Mouse (Mus musculus): ENCODE measurements around the gene Arsa. TPM values are rescaled to one million over a fixed set of nuclear protein-coding genes. Genes with fewer than 3 reads are reported as not detected.
A peak's percentile ranks its signal among the peaks of the same experiment; 100 is the strongest.
"Not testable (repeated sequence)": the region's sequence is repeated elsewhere in the genome, so short reads cannot be mapped to it uniquely, and the experiment has no call there.

Arsa gene
- total RNA-seq, 2 experiments from 2014 or later, result 29.1 to 31.5 TPM

GRCm38 (mm10) chr15:89458942-89459341 is 18.3 kb downstream of the Arsa start:
- no peak for DNase-seq (ENCODE audit: low spot score in 2 of 2)

GRCm38 (mm10) chr15:89455642-89456041 is 21.6 kb downstream of the Arsa start:
- no peak for DNase-seq (ENCODE audit: low spot score in 2 of 2)

- DNase-seq (ENCODE audit: low spot score in 2 of 2), result no peak
These were observed 22.4 kb downstream of the Arsa start for GRCm38 (mm10) chr15:89454857-89455256.

GRCm38 (mm10) chr15:89453865-89454478 is 23.3 kb downstream of the Arsa start, which contains the start of gene Mapk8ip2:
TSS of gene Mapk8ip2 (plus strand) at chr15:89453913.
- DNase-seq (ENCODE audit: low spot score in 2 of 2), result peak in 1 of 2 experiments; percentile 67

- DNase-seq (ENCODE audit: low spot score in 2 of 2), result no peak
These were observed 24.0 kb downstream of the Arsa start for GRCm38 (mm10) chr15:89452906-89453864.

- no peak for DNase-seq (ENCODE audit: low spot score in 2 of 2)
These were observed 34.6 kb downstream of the Arsa start for GRCm38 (mm10) chr15:89442486-89443070.

GRCm38 (mm10) chr15:89435878-89436277 is 41.3 kb downstream of the Arsa start:
- no peak for DNase-seq (ENCODE audit: low spot score in 2 of 2)

- DNase-seq (ENCODE audit: low spot score in 2 of 2), result no peak
These were observed 43.1 kb downstream of the Arsa start for GRCm38 (mm10) chr15:89434136-89434535.

GRCm38 (mm10) chr15:89432946-89433345 is 44.3 kb downstream of the Arsa start:
- no peak for DNase-seq (ENCODE audit: low spot score in 2 of 2)

GRCm38 (mm10) chr15:89431806-89432205 is 45.4 kb downstream of the Arsa start:
- no peak for DNase-seq (ENCODE audit: low spot score in 2 of 2)

- no peak for DNase-seq (ENCODE audit: low spot score in 2 of 2)
These were observed 46.0 kb downstream of the Arsa start for GRCm38 (mm10) chr15:89431271-89431670.

GRCm38 (mm10) chr15:89430771-89431170 is 46.5 kb downstream of the Arsa start:
- DNase-seq (ENCODE audit: low spot score in 2 of 2), result not testable (repeated sequence)

GRCm38 (mm10) chr15:89430341-89430740 is 46.9 kb downstream of the Arsa start:
- no peak for DNase-seq (ENCODE audit: low spot score in 2 of 2)

GRCm38 (mm10) chr15:89429352-89430221 is 47.6 kb downstream of the Arsa start, which contains the start of the genes C730034F03Rik, Gm44502 and Chkb:
TSS of gene C730034F03Rik (plus strand) at chr15:89429589.
TSS of gene Gm44502 (minus strand) at chr15:89429696.
TSS of gene Chkb (minus strand) at chr15:89429908.
- peak; percentile 91 to 95 for DNase-seq (ENCODE audit: low spot score in 2 of 2)

- no peak for DNase-seq (ENCODE audit: low spot score in 2 of 2)
These were observed 48.3 kb downstream of the Arsa start for GRCm38 (mm10) chr15:89428821-89429351.

- no peak for DNase-seq (ENCODE audit: low spot score in 2 of 2)
These were observed 49.0 kb downstream of the Arsa start for GRCm38 (mm10) chr15:89428136-89428790.

GRCm38 (mm10) chr15:89426716-89427115 is 50.5 kb downstream of the Arsa start:
- DNase-seq (ENCODE audit: low spot score in 2 of 2), result no peak

- no peak for DNase-seq (ENCODE audit: low spot score in 2 of 2)
These were observed 51.5 kb downstream of the Arsa start, which contains the start of gene Cpt1b for GRCm38 (mm10) chr15:89425711-89426121. TSS of gene Cpt1b (minus strand) at chr15:89425863.

- DNase-seq (ENCODE audit: low spot score in 2 of 2), result no peak
These were observed 52.6 kb downstream of the Arsa start for GRCm38 (mm10) chr15:89424621-89425020.

Data from layer of hippocampus, postnatal 14 days (tissue).